Mouse (Mus musculus) bone marrow macrophage, adult 2 months (primary cell): ENCODE measurements at regions not wholly inside any gene's neighbourhood (a gene's known extent, or its start where the extent isn't known, plus 50 kb on each side); places are given as distances from the start of the nearest gene placed in this dataset.

Source experiments
- H3K27ac ChIP-seq: 2 replicates; pipeline ENCODE4 v1.5.1; 2012; ENCODE audit warnings: low read depth, low read length; ENCODE audit not compliant: insufficient read depth
- H3K4me1 ChIP-seq: 2 replicates; pipeline ENCODE4 v1.6.1; 2012; ENCODE audit warnings: low read length; ENCODE audit not compliant: control insufficient read depth, insufficient read depth
- H3K4me3 ChIP-seq: 2 replicates; pipeline ENCODE4 v1.5.1; 2012; ENCODE audit warnings: mild to moderate bottlenecking, low read length, moderate library complexity; ENCODE audit not compliant: insufficient read depth
- CTCF ChIP-seq: IDR thresholded peaks from 2 replicates; pipeline ENCODE4 v1.5.1; 2012; ENCODE audit warnings: low read depth, mild to moderate bottlenecking, low read length, moderate library complexity
- POLR2A ChIP-seq: IDR thresholded peaks from 2 replicates; pipeline ENCODE4 v1.6.1; 2012; ENCODE audit warnings: mild to moderate bottlenecking, low read depth, low read length, borderline replicate concordance

DNA sequence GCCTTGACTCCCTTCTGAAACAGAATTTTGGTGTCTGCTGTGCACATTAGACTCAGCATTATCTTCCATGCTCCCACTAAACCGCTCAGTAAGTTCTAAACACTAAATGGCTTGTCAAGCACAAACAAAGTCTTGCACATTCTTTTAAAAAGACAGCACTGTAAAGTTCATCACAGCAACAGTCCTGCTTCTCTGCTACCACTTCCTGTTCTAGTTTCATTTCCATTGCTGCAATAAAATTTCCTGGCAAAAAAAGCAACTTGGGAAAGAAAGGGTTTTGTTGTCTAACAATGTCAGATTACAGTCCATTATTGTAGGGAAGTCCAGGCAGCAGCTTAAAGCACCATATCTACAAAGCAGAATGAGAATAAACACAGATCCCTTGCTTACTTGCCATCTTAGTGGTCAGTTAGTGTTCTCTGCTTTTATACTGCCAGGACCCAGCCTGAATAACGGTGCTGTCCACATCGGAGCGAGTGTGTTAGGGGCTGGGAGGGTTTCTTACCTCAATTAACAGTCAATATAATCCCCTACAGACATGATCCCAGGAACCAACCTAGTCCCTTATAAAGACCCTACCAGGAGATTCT lies 276.0 kb downstream of the Insc start:
- TF ChIP-seq POLR2A (no peak), CTCF (no peak)
- H3K27ac ChIP-seq = no peak overlapping the region
- H3K4me1 ChIP-seq = no peaks in the 10 kb centered on the region
- no peak overlapping the region for H3K4me3 ChIP-seq

DNA sequence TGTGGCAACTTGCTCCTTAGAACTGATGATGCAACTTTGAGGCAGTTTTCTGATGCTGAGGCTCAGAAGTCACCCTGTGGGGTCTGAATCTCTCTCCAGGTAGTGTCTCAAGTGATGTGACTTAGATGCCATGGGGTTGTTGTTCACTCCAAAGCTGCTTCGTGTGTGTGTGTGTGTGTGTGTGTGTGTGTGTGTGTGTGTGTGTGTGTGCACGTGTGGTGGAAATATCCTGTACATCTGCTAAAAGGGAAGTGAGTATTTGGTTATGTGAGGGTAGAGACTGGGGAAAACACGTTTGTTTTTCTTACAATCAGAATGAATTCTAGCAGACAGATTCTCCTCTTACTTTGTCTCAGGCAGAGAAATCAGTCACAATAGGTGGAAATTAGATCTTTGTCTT lies 276.5 kb downstream of the Insc start:
- TF ChIP-seq CTCF (no peak), POLR2A (no peak)
- Histone ChIP-seq H3K4me3 (no peak overlapping the region), H3K27ac (no peak overlapping the region), H3K4me1 (no peaks in the 10 kb centered on the region)

DNA sequence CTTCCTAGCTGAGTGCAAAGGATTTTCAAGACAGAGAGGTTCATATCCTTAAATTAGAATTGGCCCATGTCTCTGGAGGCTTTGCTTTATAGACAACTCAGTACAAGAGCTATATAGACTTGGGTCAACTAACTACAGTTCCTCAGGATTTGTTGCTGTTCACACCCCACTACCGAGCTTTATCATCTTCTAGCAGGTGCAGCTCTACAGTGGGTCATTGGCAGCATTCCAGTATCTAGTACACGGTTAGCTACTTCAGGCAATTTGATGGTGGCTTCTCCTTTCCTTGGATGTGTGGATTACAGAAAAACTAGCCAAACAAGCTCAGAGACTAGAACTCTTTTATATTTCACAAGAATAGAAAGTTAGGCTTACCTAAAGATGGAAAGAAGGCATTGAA lies 282.3 kb downstream of the Insc start:
- H3K27ac ChIP-seq = no peak overlapping the region

DNA sequence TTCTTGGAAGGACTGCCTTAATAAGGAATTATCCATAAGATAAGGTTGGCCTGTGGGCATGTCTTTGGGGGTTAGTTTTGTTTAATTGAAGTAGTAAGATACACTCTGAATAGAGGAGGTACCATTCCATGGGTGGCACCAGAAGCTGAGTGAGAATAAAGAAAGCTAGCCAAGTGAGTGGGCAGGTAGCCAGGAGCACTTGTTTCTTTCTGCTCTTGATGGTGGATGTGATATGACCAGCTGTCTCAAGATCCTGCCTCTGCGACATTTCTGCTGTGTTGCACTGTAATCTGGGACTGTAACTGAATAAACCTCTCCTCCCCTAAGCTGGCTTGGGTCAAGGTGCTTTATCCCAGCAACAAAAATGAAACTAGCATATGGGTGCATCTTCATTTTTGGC lies 284.2 kb downstream of the Insc start:
- no peaks in the 10 kb centered on the region for H3K4me1 ChIP-seq
- TF ChIP-seq CTCF (no peak), POLR2A (no peak)
- no peak overlapping the region for H3K4me3 ChIP-seq
- no peak overlapping the region for H3K27ac ChIP-seq

More for the DNA sequence above, 282.3 kb downstream of the Insc start:
- H3K4me1 ChIP-seq = no peaks in the 10 kb centered on the region
- no peak overlapping the region for H3K4me3 ChIP-seq
- TF ChIP-seq CTCF (no peak), POLR2A (no peak)

DNA sequence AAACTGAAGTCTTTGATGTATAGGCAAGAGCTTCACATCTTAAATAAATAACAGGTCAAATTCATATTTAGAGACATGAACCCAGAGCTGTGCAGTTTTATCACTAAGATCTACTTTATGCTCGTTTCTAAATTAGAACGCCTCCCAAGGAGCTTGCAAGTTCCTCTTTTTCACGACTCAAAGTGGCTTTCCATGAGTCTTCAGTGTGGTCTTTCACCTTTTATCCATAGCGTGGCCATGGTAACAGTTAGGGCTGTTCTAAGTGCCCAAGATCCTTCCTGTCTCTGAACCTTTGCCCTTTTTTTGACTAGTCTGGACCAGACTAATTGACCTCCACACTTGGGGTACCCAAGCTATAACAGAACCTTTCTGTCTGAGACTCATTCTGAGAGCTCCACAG lies 290.5 kb downstream of the Insc start:
- TF ChIP-seq POLR2A (no peak), CTCF (no peak)
- Histone ChIP-seq H3K4me3 (no peak overlapping the region), H3K27ac (no peak overlapping the region), H3K4me1 (no peaks in the 10 kb centered on the region)

DNA sequence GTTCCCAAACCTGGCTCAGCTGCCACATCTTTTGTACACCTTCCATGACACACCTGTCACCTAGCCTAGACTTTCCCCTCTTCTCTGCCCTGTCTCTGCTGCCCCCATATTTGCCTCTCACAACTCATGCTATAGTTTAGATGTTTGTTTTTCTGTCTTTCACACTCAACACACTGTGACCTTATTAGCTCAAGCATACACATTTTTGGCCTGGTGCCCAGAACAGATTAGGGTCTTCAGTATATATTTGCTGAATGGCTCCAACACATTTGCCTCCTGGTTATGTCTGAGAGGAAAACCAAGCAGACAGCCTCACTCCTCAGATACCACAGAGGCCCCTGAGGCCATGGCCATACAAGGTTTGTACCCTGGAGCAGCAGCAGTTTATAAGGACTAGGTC lies 312.0 kb downstream of the Insc start:
- Histone ChIP-seq H3K4me3 (no peak overlapping the region), H3K27ac (no peak overlapping the region), H3K4me1 (no peaks in the 10 kb centered on the region)
- TF ChIP-seq CTCF (no peak), POLR2A (no peak)

DNA sequence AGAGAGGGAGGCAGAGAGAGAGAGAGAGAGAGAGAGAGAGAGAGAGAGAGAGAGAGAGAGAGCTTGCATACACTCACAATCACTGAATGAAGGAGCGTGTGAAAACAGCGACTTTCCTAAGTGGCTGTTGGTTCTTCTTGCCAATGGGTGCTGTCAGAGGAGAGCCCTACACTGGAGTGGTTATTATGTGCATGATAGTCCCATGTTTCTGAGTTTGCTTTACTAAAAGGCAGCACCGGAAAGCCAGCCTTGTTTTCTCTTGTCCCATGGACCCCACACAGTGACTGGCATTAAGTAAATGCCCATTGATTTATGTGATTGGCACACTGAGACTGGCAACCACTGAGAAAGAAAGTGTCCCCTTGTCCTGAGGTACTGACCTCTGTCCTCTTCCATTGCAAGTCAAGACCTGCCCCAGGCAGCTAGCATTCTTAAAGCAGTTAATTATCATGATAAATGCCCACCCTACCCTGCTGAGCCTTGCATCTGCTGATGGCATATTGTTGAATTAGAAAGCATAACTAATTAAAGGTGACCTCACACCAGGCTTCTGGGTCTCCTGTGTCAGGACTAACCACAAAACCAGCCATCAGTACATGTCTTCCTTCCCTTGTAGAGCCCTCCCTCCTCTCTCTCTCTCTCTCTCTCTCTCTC lies 313.6 kb downstream of the Insc start:
- TF ChIP-seq POLR2A (no peak), CTCF (no peak)
- Histone ChIP-seq H3K4me3 (no peak overlapping the region), H3K27ac (no peak overlapping the region), H3K4me1 (no peaks in the 10 kb centered on the region)

DNA sequence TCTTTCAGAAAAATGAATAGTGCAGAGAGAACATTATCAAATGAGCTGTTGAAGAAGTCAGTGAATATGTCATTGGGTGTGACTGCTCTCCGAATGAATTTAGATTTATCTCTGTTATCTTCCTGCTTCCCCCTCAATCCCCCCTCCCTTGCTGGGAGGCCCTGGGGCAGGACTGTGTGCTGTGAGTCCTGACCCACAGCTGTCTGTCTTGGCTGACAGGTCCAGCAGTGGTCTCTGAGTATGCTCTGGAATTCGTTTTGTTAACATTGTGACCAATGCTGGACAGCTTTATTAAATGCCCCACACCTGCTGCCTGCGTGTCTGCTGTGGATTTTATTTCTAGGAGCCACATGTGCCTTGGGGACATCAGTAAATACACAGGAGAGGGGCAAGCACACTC lies 314.2 kb downstream of the Insc start:
- no peak overlapping the region for H3K4me3 ChIP-seq
- no peaks in the 10 kb centered on the region for H3K4me1 ChIP-seq
- no peak overlapping the region for H3K27ac ChIP-seq
- no peak for TF ChIP-seq POLR2A
- TF ChIP-seq CTCF = no peak

DNA sequence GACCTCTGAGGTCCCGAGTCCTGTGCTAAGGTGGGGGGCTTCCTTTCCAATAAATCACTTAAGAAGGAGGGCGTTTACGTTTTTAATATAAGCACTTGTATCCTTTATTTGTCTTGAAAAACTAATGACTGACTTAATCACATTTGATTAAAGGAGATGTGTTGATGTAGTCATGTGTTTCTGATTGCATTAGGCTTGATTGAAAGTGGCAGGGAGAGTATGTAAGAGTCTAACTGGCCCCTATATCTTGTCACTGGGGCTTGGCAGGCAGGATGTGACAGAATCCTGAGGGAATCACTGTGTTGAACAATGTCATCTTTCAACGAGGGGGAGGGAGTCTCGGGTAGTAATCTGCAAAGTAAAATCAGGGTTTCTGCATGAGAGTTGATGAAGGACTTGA lies 316.7 kb downstream of the Insc start:
- no peak overlapping the region for H3K4me3 ChIP-seq
- TF ChIP-seq POLR2A (no peak), CTCF (no peak)
- no peak overlapping the region for H3K27ac ChIP-seq
- H3K4me1 ChIP-seq = no peaks in the 10 kb centered on the region

DNA sequence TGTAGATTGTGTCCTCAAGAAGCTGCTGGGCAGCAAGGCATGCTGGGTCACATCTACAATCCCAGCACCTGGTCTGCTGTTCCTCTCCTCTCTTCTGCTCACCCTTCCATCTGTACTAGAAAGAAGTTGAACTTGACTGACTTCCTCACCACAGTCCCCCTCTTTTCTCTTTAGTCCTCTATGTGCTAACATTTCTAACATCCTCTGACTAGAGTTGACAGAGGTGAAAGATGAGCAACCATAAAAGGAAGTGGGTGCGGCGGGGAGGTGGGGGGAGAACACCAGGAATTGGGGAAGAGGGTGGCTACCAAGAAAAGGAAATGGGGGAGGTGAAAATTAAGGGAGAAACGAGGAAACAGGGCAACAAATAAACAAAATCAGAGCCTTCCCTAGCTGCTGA lies 319.3 kb downstream of the Insc start:
- TF ChIP-seq POLR2A = no peak
- no peak for TF ChIP-seq CTCF
- H3K4me3 ChIP-seq = no peak overlapping the region

DNA sequence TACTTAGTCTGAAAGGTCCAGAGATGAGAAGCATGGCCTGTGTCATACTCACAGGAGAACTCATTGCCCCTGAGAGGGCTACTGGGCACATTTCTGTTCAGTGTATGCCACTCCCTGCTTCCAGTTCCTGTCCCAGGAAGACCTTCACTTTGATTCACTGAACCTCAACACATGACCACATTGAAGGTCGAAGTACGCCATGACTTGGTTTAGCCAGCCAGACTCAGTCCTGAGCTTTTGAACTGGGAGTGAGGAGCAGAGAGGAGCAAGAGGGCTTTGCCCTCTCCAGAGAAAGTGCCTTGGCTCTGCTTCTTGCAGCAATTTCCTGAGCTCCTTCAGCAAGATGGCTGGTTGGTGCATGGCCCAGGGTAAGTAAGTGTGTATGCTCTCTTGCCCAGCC lies 324.1 kb downstream of the Insc start:
- H3K4me1 ChIP-seq = no peaks in the 10 kb centered on the region
- no peak overlapping the region for H3K4me3 ChIP-seq
- TF ChIP-seq POLR2A (no peak), CTCF (no peak)
- H3K27ac ChIP-seq = no peak overlapping the region

More for the DNA sequence above, 319.3 kb downstream of the Insc start:
- H3K4me1 ChIP-seq = no peaks in the 10 kb centered on the region
- H3K27ac ChIP-seq = no peak overlapping the region
